Mouse (Mus musculus) CH12.LX (cell line): ENCODE measurements around the gene Tdrd12. TPM values are rescaled to one million over a fixed set of nuclear protein-coding genes. Genes with fewer than 3 reads are reported as not detected.

Experiments used
- DNase-seq: peaks from one replicate; pipeline ENCODE4 v3.0.0-alpha.2; 2013; ENCODE audit errors: extremely low read depth
- H3K27ac ChIP-seq: 2 replicates; pipeline ENCODE4 v1.5.1; 2012; ENCODE audit warnings: low read depth, mild to moderate bottlenecking, control low read depth, moderate library complexity; ENCODE audit not compliant: insufficient read depth
- H3K27me3 ChIP-seq: replicated peaks from 2 replicates; pipeline ENCODE3; 2012; ENCODE audit warnings: inconsistent platforms
- H3K36me3 ChIP-seq, 2 experiments: replicated peaks in 1 of 2; 2 replicates each; pipeline versions ENCODE3 to v1.6.1; 2012; ENCODE audit warnings: inconsistent platforms in 1 of 2, low read length in 1 of 2, mild to moderate bottlenecking in 1 of 2, mixed read lengths in 1 of 2, moderate library complexity in 1 of 2; ENCODE audit not compliant: control insufficient read depth in 1 of 2, insufficient read depth in 1 of 2
- H3K4me1 ChIP-seq, 2 experiments: 2 replicates each; pipeline ENCODE4 v1.6.1; 2012; ENCODE audit warnings: inconsistent platforms in 1 of 2, moderate library complexity in 1 of 2; ENCODE audit not compliant: insufficient read depth in 2 of 2, control insufficient read depth in 1 of 2
- H3K4me2 ChIP-seq: 2 replicates; pipeline ENCODE4 v1.6.1; 2012; ENCODE audit warnings: low read depth, mild to moderate bottlenecking, control low read depth; ENCODE audit not compliant: poor library complexity, insufficient read depth, severe bottlenecking
- H3K4me3 ChIP-seq, 3 experiments: fragments of 150-350 bp in 1 of 3; sonication (generic) in 1 of 3; replicated peaks in 1 of 3; 2 replicates each; pipeline versions ENCODE3 to v1.5.1; 2011 to 2012; ENCODE audit warnings: low read depth in 2 of 3, low read length in 2 of 3, mild to moderate bottlenecking in 2 of 3, moderate library complexity in 2 of 3, control low read depth in 1 of 3, improper control_type of control experiment in 1 of 3, inconsistent platforms in 1 of 3, mixed read lengths in 1 of 3; ENCODE audit not compliant: poor library complexity in 1 of 3
- H3K79me2 ChIP-seq: replicated peaks from 2 replicates; pipeline ENCODE4 v1.6.1; 2012; ENCODE audit warnings: mild to moderate bottlenecking, moderate library complexity; ENCODE audit not compliant: control insufficient read depth, poor library complexity, insufficient read depth, severe bottlenecking; ENCODE audit errors: extremely low read depth
- H3K9ac ChIP-seq: 2 replicates; pipeline ENCODE4 v1.6.1; 2012; ENCODE audit warnings: low read depth, mild to moderate bottlenecking, control low read depth, moderate library complexity; ENCODE audit not compliant: insufficient read depth
- H3K9me3 ChIP-seq: replicated peaks from 2 replicates; pipeline ENCODE3; 2012; ENCODE audit warnings: low read length, inconsistent platforms, mixed read lengths
- CHD1 ChIP-seq: IDR thresholded peaks from 2 replicates; pipeline ENCODE4 v1.6.1; 2012; ENCODE audit warnings: low read depth, low read length, improper control_type of control experiment, inconsistent platforms
- CHD2 ChIP-seq: IDR thresholded peaks from 2 replicates; pipeline ENCODE4 v1.6.1; 2011; ENCODE audit warnings: low read length, improper control_type of control experiment
- ELF1 ChIP-seq: IDR thresholded peaks from 2 replicates; pipeline ENCODE4 v1.6.1; 2014; ENCODE audit warnings: low read depth, mild to moderate bottlenecking, inconsistent platforms, low read length, improper control_type of control experiment
- EP300 ChIP-seq: IDR thresholded peaks from 2 replicates; pipeline ENCODE4 v1.6.1; 2011; ENCODE audit warnings: low read length, improper control_type of control experiment
- ETS1 ChIP-seq: conservative IDR thresholded peaks from 2 replicates; pipeline ENCODE4 v1.6.1; 2012; ENCODE audit warnings: low read depth, mild to moderate bottlenecking, inconsistent platforms, low read length, improper control_type of control experiment, moderate library complexity
- GABPA ChIP-seq: IDR thresholded peaks from 2 replicates; pipeline ENCODE4 v1.6.1; 2012; ENCODE audit warnings: low read depth, low read length, improper control_type of control experiment, inconsistent platforms; ENCODE audit not compliant: insufficient replicate concordance
- HCFC1 ChIP-seq: IDR thresholded peaks from 2 replicates; pipeline ENCODE4 v1.6.1; 2012; ENCODE audit warnings: low read depth, mild to moderate bottlenecking, inconsistent platforms, low read length, improper control_type of control experiment
- JUN ChIP-seq: IDR thresholded peaks from 2 replicates; pipeline ENCODE4 v1.6.1; 2011; ENCODE audit warnings: low read depth, mild to moderate bottlenecking, low read length, improper control_type of control experiment, moderate library complexity; ENCODE audit not compliant: insufficient read depth
- JUND ChIP-seq: conservative IDR thresholded peaks from 2 replicates; pipeline ENCODE4 v1.6.1; 2011; ENCODE audit warnings: low read depth, low read length, improper control_type of control experiment
- KAT2A ChIP-seq: IDR thresholded peaks from 2 replicates; pipeline ENCODE4 v1.6.1; 2012; ENCODE audit warnings: low read length, improper control_type of control experiment, inconsistent platforms; ENCODE audit not compliant: insufficient replicate concordance
- MAFK ChIP-seq: IDR thresholded peaks from 2 replicates; pipeline ENCODE4 v1.6.1; 2011; ENCODE audit warnings: low read length, improper control_type of control experiment; ENCODE audit not compliant: insufficient replicate concordance
- MEF2A ChIP-seq: IDR thresholded peaks from 2 replicates; pipeline ENCODE4 v1.6.1; 2014; ENCODE audit warnings: low read depth, mild to moderate bottlenecking, inconsistent platforms, low read length, improper control_type of control experiment, borderline replicate concordance
- MXI1 ChIP-seq: IDR thresholded peaks from 2 replicates; pipeline ENCODE4 v1.6.1; 2011; ENCODE audit warnings: mild to moderate bottlenecking, low read depth, low read length, improper control_type of control experiment
- MYC ChIP-seq: IDR thresholded peaks from 2 replicates; pipeline ENCODE4 v1.6.1; 2011; ENCODE audit warnings: low read depth, mild to moderate bottlenecking, improper control_type of control experiment, low read length
- PAX5 ChIP-seq: IDR thresholded peaks from 2 replicates; pipeline ENCODE4 v1.6.1; 2012; ENCODE audit warnings: low read length, inconsistent platforms, mixed read lengths
- SMC3 ChIP-seq: IDR thresholded peaks from 2 replicates; pipeline ENCODE4 v1.6.1; 2011; ENCODE audit warnings: low read depth, low read length, improper control_type of control experiment
- TCF12 ChIP-seq: IDR thresholded peaks from 2 replicates; pipeline ENCODE4 v1.6.1; 2014; ENCODE audit warnings: low read depth, mild to moderate bottlenecking, inconsistent platforms, low read length, improper control_type of control experiment
- USF1 ChIP-seq: IDR thresholded peaks from 2 replicates; pipeline ENCODE4 v1.6.1; 2014; ENCODE audit warnings: low read depth, mild to moderate bottlenecking, inconsistent platforms, low read length, improper control_type of control experiment
- USF2 ChIP-seq: conservative IDR thresholded peaks from 2 replicates; pipeline ENCODE4 v1.6.1; 2011; ENCODE audit warnings: low read depth, low read length, improper control_type of control experiment
- ZC3H11A ChIP-seq: IDR thresholded peaks from 2 replicates; pipeline ENCODE4 v1.6.1; 2012; ENCODE audit warnings: low read depth, mild to moderate bottlenecking, inconsistent platforms, low read length, improper control_type of control experiment
- ZKSCAN1 ChIP-seq: IDR thresholded peaks from 2 replicates; pipeline ENCODE4 v1.6.1; 2012; ENCODE audit warnings: low read depth, inconsistent platforms, low read length, improper control_type of control experiment, borderline replicate concordance
- dilution Hi-C: fragments of 300-500 bp; cut with MboI; formaldehyde crosslinking; loops from 2 replicates; pipeline ENCODE4 v1.14.3; 2020; ENCODE audit warnings: low sequenced_read_pairs; ENCODE audit not compliant: extremely low pct_unique_long_range_greater_than_20kb, extremely low pct_ligation_motif_present
- in situ Hi-C: fragments of 300-500 bp; cut with MboI; formaldehyde crosslinking; loops from 3 replicates; pipeline ENCODE4 v1.14.3; 2019; ENCODE audit warnings: low sequenced_read_pairs, low pct_ligation_motif_present, low pct_unique_long_range_greater_than_20kb, mixed read lengths
- polyA plus RNA-seq: library from polyadenylated mRNA; unstranded; fragments of >175 nt; gene quantifications from 2 replicates; pipeline ENCODE4 v1.2.1, GENCODE M21; 2012; ENCODE audit warnings: low read depth; ENCODE audit not compliant: insufficient read length
- total RNA-seq, 2 experiments: library from RNA; depleted of rRNA; stranded (reverse); fragments of 300-350 nt in 1 of 2; fragments of >200 nt in 1 of 2; gene quantifications; 2 replicates each; pipeline ENCODE4 v1.2.3; 2012 to 2014

Gene Tdrd12
- total and polyA plus RNA-seq, 3 experiments = 0.08 to 0.21 (median 0.19) TPM

DNA sequence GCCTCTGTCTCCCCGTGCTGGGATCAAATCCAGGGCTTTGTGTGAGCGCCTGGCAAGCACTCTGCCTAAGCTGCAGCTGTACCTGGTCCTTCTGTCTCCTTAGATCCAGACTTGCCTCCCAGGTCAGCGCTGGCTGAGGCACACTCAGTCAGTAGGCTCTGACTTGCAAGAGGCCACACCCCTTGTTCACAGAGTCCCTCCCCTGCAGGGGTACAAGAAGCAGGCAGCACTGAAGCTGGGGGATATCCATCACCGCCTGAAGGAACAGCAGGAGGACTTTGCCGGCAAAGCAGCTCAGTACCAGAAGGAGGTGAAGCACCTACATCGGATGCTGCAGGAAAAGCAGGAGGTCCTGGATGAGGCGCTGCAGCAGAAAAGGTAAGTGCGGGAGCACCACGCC lies 102.3 kb downstream of the Tdrd12 start:
- no peak overlapping the region for H3K27ac ChIP-seq
- no peak for DNase-seq
- H3K27me3 ChIP-seq = no peaks in the 10 kb centered on the region
- no peak overlapping the region for H3K4me3 ChIP-seq
- no peak for TF ChIP-seq MEF2A
- TF ChIP-seq USF2 = no peak
- H3K9me3 ChIP-seq = no peaks in the 10 kb centered on the region
- peaks cover 58 to 89% of the 10 kb centered on the region in 2 experiments for H3K36me3 ChIP-seq
- H3K9ac ChIP-seq = no peak overlapping the region
- in situ Hi-C loops (no loop called here), dilution Hi-C loops (no loop called here)
- no peak overlapping the region for H3K4me2 ChIP-seq
- no peaks in the 10 kb centered on the region for H3K4me1 ChIP-seq
- no peaks in the 10 kb centered on the region for H3K79me2 ChIP-seq

DNA sequence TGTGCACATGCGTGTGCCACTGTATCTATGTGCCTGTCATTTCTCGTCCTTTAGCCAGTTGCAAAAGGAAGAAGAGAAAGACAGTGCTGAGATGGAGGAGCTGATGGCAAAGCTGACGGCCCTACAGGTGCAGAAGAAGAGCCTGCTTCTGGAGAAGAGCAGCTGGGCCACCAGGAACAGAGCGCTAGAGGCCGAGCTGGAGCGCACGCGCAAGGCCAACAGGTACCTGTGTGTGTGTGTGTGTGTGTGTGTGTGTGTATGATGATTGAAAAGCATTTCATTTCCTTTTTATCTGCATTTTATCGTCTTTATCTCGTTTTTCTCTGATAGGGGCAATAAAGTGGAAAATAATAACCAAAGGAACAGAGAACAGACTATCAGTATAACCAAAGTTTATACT lies 109.4 kb downstream of the Tdrd12 start:
- TF ChIP-seq SMC3 (no peak), JUN (no peak), KAT2A (no peak), TCF12 (no peak), MAFK (no peak), CHD1 (no peak), ELF1 (no peak), HCFC1 (no peak), MYC (no peak), ZC3H11A (no peak), ZKSCAN1 (no peak), ETS1 (no peak), GABPA (no peak), EP300 (no peak), USF1 (no peak), MXI1 (no peak), PAX5 (no peak), JUND (no peak), CHD2 (no peak)
- H3K9ac ChIP-seq = no peak overlapping the region
- dilution Hi-C loops (no loop called here), in situ Hi-C loops (no loop called here)
- H3K4me3 ChIP-seq = no peak overlapping the region
- H3K4me2 ChIP-seq = no peak overlapping the region
- H3K27me3 ChIP-seq = no peaks in the 10 kb centered on the region
- no peaks in the 10 kb centered on the region for H3K9me3 ChIP-seq
- H3K27ac ChIP-seq = no peak overlapping the region
- no peak for DNase-seq
- H3K4me1 ChIP-seq = peaks cover 0 to under 1% of the 10 kb centered on the region in 2 experiments; a peak in 1 of 4 replicates
- peaks cover 52 to 78% of the 10 kb centered on the region in 2 experiments for H3K36me3 ChIP-seq
- no peaks in the 10 kb centered on the region for H3K79me2 ChIP-seq
